Mouse (Mus musculus): Measurements from ENCODE around the gene Obscn.

- TF ChIP-seq EP300 (IDR thresholded peaks at IDR 0.05; ENCODE audit: low read depth) (no peak), CTCF (IDR thresholded peaks at IDR 0.05; ENCODE audit: low read depth) (no peak)
Observed at GRCm38 (mm10) chr11:59154220-59154619, 18.0 kb upstream of the Obscn start.

All from heart, postnatal 0 days (tissue).